Mouse (Mus musculus): ENCODE data around the gene Htr6.

Gene Htr6

DNA sequence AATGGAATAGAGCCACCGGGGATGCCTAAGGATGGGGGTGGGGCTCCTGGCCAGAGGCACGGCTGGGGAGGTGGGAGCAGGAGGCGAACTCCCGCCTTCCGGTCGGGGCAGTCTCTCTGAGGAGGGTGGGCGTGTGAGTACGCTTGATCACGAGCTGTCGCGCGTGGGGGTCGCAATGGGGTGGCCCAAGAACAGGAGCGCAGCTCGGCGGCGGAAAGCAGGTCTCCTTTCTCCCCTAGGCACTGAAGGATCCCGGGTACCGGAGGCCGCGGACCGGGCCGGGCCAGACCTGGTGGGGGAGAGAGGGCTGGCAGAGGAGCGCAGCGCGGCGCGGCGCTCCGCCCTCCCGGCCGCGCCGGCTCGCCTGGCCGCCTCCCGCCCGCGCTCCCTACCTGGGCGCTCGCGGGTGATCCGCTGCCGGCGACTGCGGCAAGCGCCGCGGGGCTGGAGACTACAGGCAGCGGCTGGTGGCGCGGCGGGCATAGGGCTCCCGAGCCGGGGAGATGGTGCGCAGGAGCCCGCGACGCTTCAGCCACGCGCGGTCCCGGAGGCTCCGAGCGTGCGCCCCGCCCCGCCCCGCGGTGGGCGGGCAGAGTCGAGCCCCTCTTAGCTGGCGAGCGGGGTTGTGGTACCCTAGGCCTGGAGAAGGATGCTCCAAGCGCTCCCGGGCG is at the start of gene Htr6:
Gene Htr6 (minus strand): TSS at position 530 of the 671 bp plus-strand sequence.
- no peak for DNase-seq (ENCODE audit: low spot score)

GRCm38 (mm10) chr4:139124940-139125339 is 49.6 kb upstream of the Htr6 start:
- DNase-seq (ENCODE audit: low spot score) = no peak

GRCm38 (mm10) chr4:139122557-139122956 is 47.2 kb upstream of the Htr6 start:
- DNase-seq (ENCODE audit: low spot score) = no peak

DNA sequence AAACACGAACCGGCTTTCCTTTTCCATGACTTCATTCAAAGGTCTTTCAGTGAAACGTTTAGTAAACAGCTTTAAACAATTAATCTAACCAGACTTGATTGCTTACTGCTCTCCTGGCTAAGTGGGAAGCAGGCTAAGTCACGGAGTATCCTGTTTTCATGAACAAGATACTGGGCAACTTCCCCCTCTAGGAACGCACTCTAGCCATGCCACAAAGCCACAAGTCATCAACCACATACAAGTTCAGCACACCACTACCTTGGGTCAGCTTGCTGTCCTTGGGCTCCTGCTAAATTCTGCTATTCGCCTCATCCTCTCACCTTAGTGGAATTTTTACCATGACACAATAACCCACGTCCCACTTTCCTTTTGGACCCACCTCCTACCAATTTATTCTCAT is 45.6 kb upstream of the Htr6 start:
- DNase-seq (ENCODE audit: low spot score) = no peak

GRCm38 (mm10) chr4:139120281-139120814 is 45.0 kb upstream of the Htr6 start:
- no peak for DNase-seq (ENCODE audit: low spot score)

DNA sequence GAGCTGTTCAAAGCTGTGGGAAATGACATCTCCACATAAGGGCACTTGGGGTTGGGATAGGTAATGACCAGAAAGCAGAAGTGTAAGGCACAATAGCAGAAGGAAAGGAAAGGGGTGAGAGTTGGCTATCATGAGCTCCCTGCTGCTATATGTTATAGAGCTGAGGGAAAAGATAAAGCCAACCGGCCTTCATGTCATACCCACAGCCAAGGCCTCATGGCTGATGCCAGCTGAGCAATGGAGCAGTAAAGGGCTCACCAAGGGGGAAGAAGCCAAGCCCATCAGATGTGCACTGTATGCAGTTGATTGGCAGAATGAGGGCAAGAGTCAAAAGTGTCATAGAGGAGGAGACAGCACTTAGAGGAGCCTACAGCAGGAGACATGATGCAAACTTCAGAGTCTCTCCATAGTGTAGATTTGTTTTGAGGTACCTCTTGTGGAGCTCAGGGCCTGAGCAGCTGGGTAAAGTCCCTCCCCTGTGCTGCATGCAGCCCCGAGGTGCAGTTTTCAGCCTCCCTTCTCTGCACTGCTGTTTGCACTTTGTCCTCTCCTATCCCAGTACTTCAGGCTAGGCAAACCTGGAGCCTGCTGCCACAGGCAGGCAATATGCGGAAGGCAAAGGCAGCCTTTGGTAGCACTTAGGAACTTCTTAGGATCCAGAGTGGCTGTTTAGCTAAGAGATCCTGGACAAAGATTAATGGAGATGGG is 41.1 kb upstream of the Htr6 start:
- DNase-seq (ENCODE audit: low spot score) = no peak

GRCm38 (mm10) chr4:139115721-139116120 is 40.4 kb upstream of the Htr6 start:
- DNase-seq (ENCODE audit: low spot score) = no peak

DNA sequence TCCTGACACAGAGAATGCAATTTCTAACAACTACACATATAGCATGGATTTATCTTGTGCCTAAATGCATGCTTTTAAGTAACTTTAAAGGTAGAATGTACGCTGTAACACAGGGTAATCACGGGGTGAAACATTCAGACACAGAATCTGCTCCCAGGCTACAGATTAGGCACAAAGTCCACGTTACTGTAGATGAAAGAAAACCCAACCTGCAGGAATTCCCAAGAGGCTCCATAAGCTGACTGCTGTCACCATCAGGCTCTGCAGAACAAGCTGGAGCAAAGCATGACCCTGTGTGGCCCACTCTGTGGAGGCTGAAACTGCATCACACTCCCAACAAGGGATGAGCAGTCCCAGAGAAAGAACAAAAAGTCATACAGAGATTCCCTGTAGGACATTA is 37.1 kb upstream of the Htr6 start:
- DNase-seq (ENCODE audit: low spot score) = no peak

- no peak for DNase-seq (ENCODE audit: low spot score)
These were observed 36.1 kb upstream of the Htr6 start for GRCm38 (mm10) chr4:139111421-139111820.

GRCm38 (mm10) chr4:139110858-139111257 is 35.5 kb upstream of the Htr6 start:
- no peak for DNase-seq (ENCODE audit: low spot score)

DNA sequence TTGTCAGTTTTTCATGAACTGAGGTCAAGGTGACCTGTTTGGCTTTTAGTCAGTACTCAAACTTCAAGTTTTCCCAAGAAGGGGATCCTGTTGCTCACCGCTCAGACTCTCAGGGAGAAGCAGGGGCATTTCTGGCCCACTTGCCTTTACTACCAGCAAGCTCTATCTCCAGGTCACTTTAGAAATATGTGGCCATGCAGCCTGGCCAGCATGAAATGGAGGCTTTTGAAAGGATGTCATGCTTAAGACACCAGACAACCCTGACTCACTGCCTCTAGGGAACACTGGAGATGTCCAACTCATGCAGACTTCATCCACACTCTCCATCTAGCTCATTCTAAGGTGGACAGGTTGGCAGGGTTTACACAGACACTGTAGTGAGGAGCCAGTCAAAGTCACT is 30.1 kb upstream of the Htr6 start:
- DNase-seq (ENCODE audit: low spot score) = no peak

DNA sequence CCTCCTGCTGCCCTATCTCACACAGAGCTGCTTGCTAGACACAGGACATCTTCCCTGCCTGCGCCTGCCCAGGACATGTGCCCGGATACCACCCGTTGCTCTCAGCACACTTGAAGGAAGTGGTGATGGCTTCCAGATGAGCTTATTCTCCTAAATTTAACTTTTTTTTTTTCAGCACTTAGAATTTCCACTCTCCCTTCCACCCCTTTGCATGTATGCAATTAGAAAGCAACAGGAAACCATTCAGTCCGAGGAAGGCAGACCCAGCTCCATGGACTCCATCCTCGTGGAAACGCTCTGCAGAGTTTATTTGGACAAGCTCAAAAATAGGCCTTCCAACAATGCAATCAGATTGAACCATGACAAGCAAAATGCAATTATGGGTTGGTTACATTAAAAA is 26.2 kb upstream of the Htr6 start:
- DNase-seq (ENCODE audit: low spot score) = no peak

DNA sequence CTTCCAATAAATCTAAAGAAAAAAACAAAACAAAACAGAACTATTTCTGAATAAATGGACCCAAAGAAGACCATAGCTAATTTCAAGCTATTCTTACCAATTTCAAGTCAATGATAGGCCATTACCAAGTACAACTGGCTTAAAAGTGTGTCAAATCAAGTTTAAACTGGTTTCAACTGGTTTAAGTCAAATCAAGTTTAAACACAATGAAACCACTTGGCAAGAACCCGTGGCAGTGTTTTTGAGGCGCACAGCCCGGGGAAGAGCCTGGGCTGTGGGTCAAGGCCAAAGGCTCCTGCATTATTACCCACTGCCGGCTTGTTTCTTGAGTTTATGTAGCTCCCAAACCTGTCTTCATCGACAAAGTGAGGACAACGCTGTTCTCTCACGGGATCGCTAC is 25.0 kb upstream of the Htr6 start:
- DNase-seq (ENCODE audit: low spot score) = no peak

- DNase-seq (ENCODE audit: low spot score) = no peak
These were observed 20.8 kb upstream of the Htr6 start for GRCm38 (mm10) chr4:139096201-139096600.

GRCm38 (mm10) chr4:139095406-139095805 is 20.0 kb upstream of the Htr6 start:
- peak; percentile 56 for DNase-seq (ENCODE audit: low spot score)

- DNase-seq (ENCODE audit: low spot score) = no peak
These were observed 17.8 kb upstream of the Htr6 start for GRCm38 (mm10) chr4:139093196-139093530.

- DNase-seq (ENCODE audit: low spot score) = peak; percentile 78
These were observed 17.2 kb upstream of the Htr6 start, which contains the start of gene Nbl1 for GRCm38 (mm10) chr4:139092356-139093195. Gene Nbl1, minus strand, starts transcription at chr4:139092993.

DNA sequence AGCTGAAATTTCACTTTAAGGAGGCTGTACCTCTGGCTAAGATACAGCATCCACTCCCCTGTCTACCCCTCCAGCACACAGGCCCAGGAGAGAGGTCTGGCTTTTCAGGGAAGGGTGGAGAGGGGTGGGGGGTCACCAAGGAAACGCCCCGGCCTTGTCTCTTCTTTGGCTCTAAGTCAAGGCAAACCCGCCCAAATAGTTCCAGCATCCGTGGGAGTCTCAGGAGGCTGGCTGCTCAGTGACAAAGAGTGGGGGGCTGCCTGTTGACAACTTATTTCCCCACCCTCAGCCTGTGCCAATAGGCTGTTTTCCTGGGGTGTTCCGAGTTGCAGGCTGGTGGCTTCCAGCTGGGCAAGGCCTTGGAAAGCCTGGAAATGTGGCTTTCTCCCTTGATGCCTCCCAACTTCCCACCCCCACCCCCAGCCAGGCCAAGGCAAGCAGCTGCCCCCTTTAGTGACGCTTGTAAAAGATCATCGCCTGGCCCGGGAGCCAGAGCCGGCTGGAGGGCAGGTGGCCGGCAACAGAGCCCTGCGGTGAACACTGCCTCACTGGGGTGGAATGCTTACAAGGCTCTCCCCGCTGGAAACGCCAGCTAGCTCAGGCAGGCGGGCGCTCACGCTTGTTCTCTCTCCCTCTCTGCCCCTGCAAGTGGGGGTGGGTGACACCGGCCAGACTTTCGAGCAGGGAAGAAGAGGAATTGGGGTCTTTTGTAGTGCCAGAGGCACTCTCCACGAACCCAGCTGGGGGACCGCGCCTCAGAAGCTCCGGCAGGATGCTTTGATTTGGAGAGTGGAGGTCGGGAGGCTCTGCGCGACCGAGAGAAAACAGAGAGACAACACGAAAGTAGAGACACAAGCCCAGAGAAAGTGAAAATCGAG is 16.3 kb upstream of the Htr6 start:
- DNase-seq (ENCODE audit: low spot score) = peak; percentile 53

DNA sequence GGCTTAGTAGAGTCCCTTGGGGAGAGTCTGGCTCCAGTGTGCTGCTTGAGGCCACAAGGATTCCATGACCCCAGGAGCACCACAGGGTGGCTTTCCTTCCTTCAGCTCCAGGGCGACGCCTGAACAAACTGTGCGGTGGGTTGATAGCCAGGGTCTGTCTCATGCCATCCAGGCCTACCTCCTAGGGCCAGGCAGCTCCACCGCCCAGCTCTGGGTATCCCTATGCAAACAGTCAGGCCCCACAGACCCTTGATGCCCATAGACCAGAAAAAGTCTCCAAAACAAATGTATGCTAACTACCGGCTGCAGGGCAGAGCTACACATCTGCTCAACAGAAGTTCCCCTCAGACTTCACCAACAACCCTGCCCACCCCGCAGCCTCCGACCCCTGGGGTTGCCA is 15.7 kb upstream of the Htr6 start:
- no peak for DNase-seq (ENCODE audit: low spot score)

- DNase-seq (ENCODE audit: low spot score) = no peak
These were observed 15.1 kb upstream of the Htr6 start for GRCm38 (mm10) chr4:139090303-139090940.
